Mouse (Mus musculus): Measurements from ENCODE around the gene Phox2b. TPM values are rescaled to one million over a fixed set of nuclear protein-coding genes. Genes with fewer than 3 reads are reported as not detected.

The Phox2b gene
- polyA plus RNA-seq (2015; fragmentation: Nextera tagmentation; extraction: Ambion mirVana): 0.20 and 0.23 TPM in 2 replicates

DNA sequence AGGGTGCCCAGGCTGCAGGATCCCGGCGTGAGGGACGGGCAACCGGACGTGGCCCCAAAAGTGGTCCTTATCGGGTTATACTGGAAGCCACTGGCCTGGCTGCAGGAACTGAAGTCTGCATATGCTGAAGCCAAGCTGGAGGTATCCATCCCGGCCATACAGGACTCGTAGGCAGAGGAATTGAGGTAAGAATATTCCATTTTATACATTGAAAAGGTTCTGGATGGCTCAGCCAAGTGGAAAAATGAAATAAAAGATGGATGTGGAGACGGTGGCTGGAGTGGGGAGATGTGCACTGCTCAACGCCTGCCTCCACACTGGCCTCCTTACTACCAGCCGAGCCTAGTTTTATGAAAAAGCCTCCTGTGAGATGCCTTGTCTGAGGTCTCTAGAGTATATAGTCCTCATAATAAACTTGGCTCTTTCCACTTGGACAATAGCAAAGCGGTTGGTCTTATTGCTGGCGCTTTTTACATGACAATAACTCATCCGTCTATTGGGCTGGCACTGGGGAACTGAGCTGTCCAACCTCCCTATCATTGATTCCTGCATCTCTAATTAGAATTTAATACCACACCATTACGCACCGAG, at the start of gene Phox2b:
Gene Phox2b, minus strand, starts transcription at position 569 of the 591 bp plus-strand sequence.
- H3K4me1 ChIP-seq: peaks cover 13% of the 10 kb centered on the region
- no peak within 1 kb of the TSS for H3K4me2 ChIP-seq (replicated peaks)
- peaks cover 93% of the 10 kb centered on the region for H3K27me3 ChIP-seq
- H3K4me3 ChIP-seq (replicated peaks): no peak within 1 kb of the TSS
- no peaks in the 10 kb centered on the region for H3K36me3 ChIP-seq
- H3K9me3 ChIP-seq (replicated peaks): no peaks in the 10 kb centered on the region
- WGBS: 2% methylated on average over 16 of the region's 16 CpGs
- no peak within 1 kb of the TSS for H3K9ac ChIP-seq
- ATAC-seq (ENCODE audit: insufficient number of reproducible peaks, low FRiP score, low TSS enrichment, low read depth): no peak
- H3K27ac ChIP-seq (replicated peaks): no peak within 1 kb of the TSS

GRCm38 (mm10) chr5:67142622-67143021, 43.5 kb upstream of the Phox2b start:
- WGBS: 67% methylated on average over 4 of the region's 4 CpGs
- Histone ChIP-seq H3K27me3 (peaks cover 6% of the 10 kb centered on the region), H3K27ac (replicated peaks) (no peak overlapping the region), H3K9me3 (replicated peaks) (no peaks in the 10 kb centered on the region), H3K4me1 (no peaks in the 10 kb centered on the region), H3K4me2 (replicated peaks) (no peak overlapping the region), H3K36me3 (no peaks in the 10 kb centered on the region), H3K4me3 (replicated peaks) (no peak overlapping the region), H3K9ac (no peak overlapping the region)
- ATAC-seq (ENCODE audit: insufficient number of reproducible peaks, low FRiP score, low TSS enrichment, low read depth): no peak

DNA sequence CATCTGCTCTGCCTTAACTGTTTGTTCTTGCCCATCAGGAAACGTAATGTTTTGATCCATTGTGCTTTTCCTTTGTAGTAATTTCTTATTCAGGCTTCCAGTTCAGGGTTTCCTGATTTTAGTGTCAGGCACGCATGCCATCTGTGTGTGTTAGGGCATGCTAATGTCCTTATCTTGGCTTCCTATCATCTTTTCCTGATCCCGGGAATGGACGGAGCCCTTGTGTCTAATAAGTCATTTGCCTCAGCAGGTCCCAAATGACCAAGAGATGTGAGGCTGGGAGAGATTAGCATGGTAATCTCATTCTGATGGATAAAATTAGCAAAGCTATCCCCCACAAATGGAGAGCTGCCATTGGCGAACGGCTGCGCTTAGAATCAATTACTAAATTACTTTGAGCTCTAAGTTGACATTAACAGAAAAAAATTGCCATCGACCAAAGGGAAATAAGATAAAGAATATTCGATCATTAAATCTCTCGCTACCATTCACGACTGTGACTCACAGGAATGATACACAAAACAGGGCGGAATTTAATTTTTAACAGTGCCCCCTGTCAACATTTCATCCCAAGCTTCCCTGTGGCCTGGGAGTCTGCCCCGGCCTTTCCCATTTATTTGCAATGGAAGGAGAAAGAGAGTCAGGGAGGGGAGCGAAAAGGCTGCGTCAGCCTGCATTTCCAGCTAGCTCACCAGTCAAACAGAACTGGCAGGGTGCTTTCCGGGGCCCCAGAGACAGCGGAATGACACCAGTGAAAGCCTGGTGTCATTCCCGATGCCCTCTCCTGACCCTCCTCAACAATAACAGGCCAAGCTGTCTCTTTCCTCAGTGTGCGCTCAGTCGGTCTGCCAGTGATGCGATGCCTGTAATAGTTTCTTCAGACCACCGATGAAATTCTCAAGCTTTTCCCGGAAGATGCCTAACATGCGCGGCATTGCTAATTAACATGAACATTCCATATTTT, 40.2 kb upstream of the Phox2b start:
- H3K9me3 ChIP-seq (replicated peaks): no peaks in the 10 kb centered on the region
- 45% methylated on average over 25 of the region's 25 CpGs for WGBS
- no peak overlapping the region for H3K27ac ChIP-seq (replicated peaks)
- ATAC-seq (ENCODE audit: insufficient number of reproducible peaks, low FRiP score, low TSS enrichment, low read depth): no peak
- peaks cover 6% of the 10 kb centered on the region for H3K27me3 ChIP-seq
- no peaks in the 10 kb centered on the region for H3K4me1 ChIP-seq
- H3K4me3 ChIP-seq (replicated peaks): no peak overlapping the region
- H3K9ac ChIP-seq: no peak overlapping the region
- no peaks in the 10 kb centered on the region for H3K36me3 ChIP-seq
- no peak overlapping the region for H3K4me2 ChIP-seq (replicated peaks)

GRCm38 (mm10) chr5:67138643-67139042, 39.5 kb upstream of the Phox2b start:
- Histone ChIP-seq H3K4me1 (no peaks in the 10 kb centered on the region), H3K4me2 (replicated peaks) (no peak overlapping the region), H3K4me3 (replicated peaks) (no peak overlapping the region), H3K9ac (no peak overlapping the region), H3K27me3 (peaks cover 6% of the 10 kb centered on the region), H3K9me3 (replicated peaks) (no peaks in the 10 kb centered on the region), H3K27ac (replicated peaks) (no peak overlapping the region), H3K36me3 (no peaks in the 10 kb centered on the region)
- no peak for ATAC-seq (ENCODE audit: insufficient number of reproducible peaks, low FRiP score, low TSS enrichment, low read depth)
- 34% methylated on average over 8 of the region's 8 CpGs for WGBS

DNA sequence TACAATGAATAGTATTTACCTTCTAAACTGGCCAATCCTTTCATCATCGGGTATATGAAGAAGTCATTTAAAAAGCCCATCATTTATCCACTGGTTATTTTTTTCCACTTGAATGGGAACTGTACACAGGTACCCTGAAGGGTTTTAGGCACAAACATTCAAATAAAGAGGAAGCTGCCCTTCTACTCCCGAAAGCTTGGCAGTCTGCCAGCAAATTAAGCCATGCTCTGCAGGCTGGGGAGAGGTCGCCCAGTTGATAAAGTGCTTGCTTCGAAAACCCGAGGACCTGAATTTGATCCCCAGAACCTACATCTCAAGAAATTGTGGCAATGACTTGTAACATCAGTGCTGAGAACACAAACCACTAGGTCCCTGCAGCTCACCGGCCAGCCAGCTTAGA, 35.6 kb upstream of the Phox2b start:
- H3K4me3 ChIP-seq (replicated peaks): no peak overlapping the region
- H3K4me2 ChIP-seq (replicated peaks): no peak overlapping the region
- no peaks in the 10 kb centered on the region for H3K4me1 ChIP-seq
- ATAC-seq (ENCODE audit: insufficient number of reproducible peaks, low FRiP score, low TSS enrichment, low read depth): no peak
- no peaks in the 10 kb centered on the region for H3K9me3 ChIP-seq (replicated peaks)
- H3K27ac ChIP-seq (replicated peaks): no peak overlapping the region
- 30% methylated on average over 6 of the region's 6 CpGs for WGBS
- H3K9ac ChIP-seq: no peak overlapping the region
- H3K27me3 ChIP-seq: no peaks in the 10 kb centered on the region
- no peaks in the 10 kb centered on the region for H3K36me3 ChIP-seq

- Histone ChIP-seq H3K4me3 (replicated peaks) (no peak overlapping the region), H3K36me3 (no peaks in the 10 kb centered on the region), H3K4me1 (no peaks in the 10 kb centered on the region), H3K4me2 (replicated peaks) (no peak overlapping the region), H3K9me3 (replicated peaks) (no peaks in the 10 kb centered on the region), H3K27ac (replicated peaks) (no peak overlapping the region), H3K9ac (no peak overlapping the region), H3K27me3 (no peaks in the 10 kb centered on the region)
- 70% methylated on average over 2 of the region's 2 CpGs for WGBS
- no peak for ATAC-seq (ENCODE audit: insufficient number of reproducible peaks, low FRiP score, low TSS enrichment, low read depth)
These were observed 32.6 kb upstream of the Phox2b start for GRCm38 (mm10) chr5:67131671-67132070.

GRCm38 (mm10) chr5:67106261-67106660, 7.2 kb upstream of the Phox2b start:
- Histone ChIP-seq H3K4me2 (replicated peaks) (no peak overlapping the region), H3K9ac (no peak overlapping the region), H3K4me1 (peaks cover 4% of the 10 kb centered on the region; the same call in 1 of the 2 replicates), H3K27ac (replicated peaks) (no peak overlapping the region), H3K4me3 (replicated peaks) (no peak overlapping the region), H3K27me3 (peaks cover 58% of the 10 kb centered on the region), H3K9me3 (replicated peaks) (no peaks in the 10 kb centered on the region), H3K36me3 (no peaks in the 10 kb centered on the region)
- 80% methylated on average over 2 of the region's 2 CpGs for WGBS
- no peak for ATAC-seq (ENCODE audit: insufficient number of reproducible peaks, low FRiP score, low TSS enrichment, low read depth)

DNA sequence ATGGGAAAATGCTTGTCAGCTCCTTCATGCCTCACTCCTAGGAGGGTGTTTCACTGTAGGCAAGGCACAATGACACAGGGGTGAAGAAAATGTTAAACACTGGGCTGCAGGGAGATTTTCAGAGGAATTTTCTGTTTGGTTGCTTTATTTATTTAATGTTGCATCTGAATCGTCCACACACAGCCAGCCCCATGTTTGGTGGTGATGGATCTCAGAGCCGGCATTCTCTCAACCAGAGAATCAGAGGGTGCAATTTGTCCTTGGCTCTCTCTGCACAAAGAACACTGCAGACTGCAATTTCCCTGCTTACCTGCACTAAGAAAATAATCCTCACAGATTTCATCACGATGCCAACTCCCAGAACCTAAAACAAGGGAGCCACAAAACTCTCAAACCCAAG, 3.9 kb upstream of the Phox2b start:
- no peaks in the 10 kb centered on the region for H3K9me3 ChIP-seq (replicated peaks)
- H3K36me3 ChIP-seq: no peaks in the 10 kb centered on the region
- WGBS: 6% methylated on average over 3 of the region's 3 CpGs
- no peak overlapping the region for H3K4me3 ChIP-seq (replicated peaks)
- H3K4me1 ChIP-seq: peaks cover 4% of the 10 kb centered on the region; the same call in 1 of the 2 replicates
- peaks cover 86% of the 10 kb centered on the region for H3K27me3 ChIP-seq
- no peak overlapping the region for H3K27ac ChIP-seq (replicated peaks)
- no peak overlapping the region for H3K4me2 ChIP-seq (replicated peaks)
- no peak overlapping the region for H3K9ac ChIP-seq
- no peak for ATAC-seq (ENCODE audit: insufficient number of reproducible peaks, low FRiP score, low TSS enrichment, low read depth)

- no peak overlapping the region for H3K9ac ChIP-seq
- no peak overlapping the region for H3K4me3 ChIP-seq (replicated peaks)
- no peak; the same call in 1 of the 2 replicates for ATAC-seq (ENCODE audit: insufficient number of reproducible peaks, low FRiP score, low TSS enrichment, low read depth)
- H3K27me3 ChIP-seq: peaks cover 91% of the 10 kb centered on the region
- 3% methylated on average over 28 of the region's 28 CpGs for WGBS
- H3K36me3 ChIP-seq: no peaks in the 10 kb centered on the region
- peaks cover 4% of the 10 kb centered on the region; the same call in 1 of the 2 replicates for H3K4me1 ChIP-seq
- H3K27ac ChIP-seq (replicated peaks): no peak overlapping the region
- no peaks in the 10 kb centered on the region for H3K9me3 ChIP-seq (replicated peaks)
- H3K4me2 ChIP-seq (replicated peaks): no peak overlapping the region
These were observed 2.9 kb upstream of the Phox2b start for GRCm38 (mm10) chr5:67101793-67102600.

- 3% methylated on average over 9 of the region's 9 CpGs for WGBS
- peaks cover 92% of the 10 kb centered on the region for H3K27me3 ChIP-seq
- no peak overlapping the region for H3K4me2 ChIP-seq (replicated peaks)
- no peak overlapping the region for H3K27ac ChIP-seq (replicated peaks)
- no peak overlapping the region for H3K9ac ChIP-seq
- no peaks in the 10 kb centered on the region for H3K36me3 ChIP-seq
- H3K4me1 ChIP-seq: peaks cover 7% of the 10 kb centered on the region
- no peak for ATAC-seq (ENCODE audit: insufficient number of reproducible peaks, low FRiP score, low TSS enrichment, low read depth)
- H3K4me3 ChIP-seq (replicated peaks): no peak overlapping the region
- no peaks in the 10 kb centered on the region for H3K9me3 ChIP-seq (replicated peaks)
These were observed 2.3 kb upstream of the Phox2b start for GRCm38 (mm10) chr5:67101395-67101760.
